ENCODE assay signal across 8 mouse cellular contexts in genomic region chr6:93912003-93912581, GRCm38 (mm10).
A peak's percentile ranks its signal among the peaks of the same experiment; 100 is the strongest.
DNase-seq lines count a peak whose midpoint lies in the region; ATAC-seq and TF ChIP-seq lines count a peak whose summit lies in the region.
"Had no signal": no experiment of that assay in that cellular context is flagged by ENCODE, and none has a peak within 500 bp of the region (broad histone marks: within the 10 kb centered on the region; RNA-seq: fewer than 3 reads in every experiment).

No protein-coding gene starts in this region.

- no peak for DNase-seq in lung, postnatal 0 days (ENCODE audit: low spot score)
- no peak for DNase-seq in embryonic facial prominence, embryonic 14.5 days (ENCODE audit: low spot score)
- DNase-seq in layer of hippocampus, adult 9-11 months: peak; percentile 11
- no peak for DNase-seq in urinary bladder, adult 2 months (ENCODE audit: low spot score)
- DNase-seq in thymus, postnatal 4 days: no peak

- H3K4me1 ChIP-seq in lung, embryonic 16.5 days (replicated peaks; ENCODE audit: control insufficient read depth, insufficient read depth, low read length): peaks cover 8% of the 10 kb centered on the region
- no peaks in the 10 kb centered on the region for H3K4me1 ChIP-seq in lung, postnatal 0 days (ENCODE audit: insufficient read depth, low read depth, low read length)
- peaks cover 16% of the 10 kb centered on the region for H3K4me1 ChIP-seq in embryonic facial prominence, embryonic 14.5 days (ENCODE audit: control insufficient read depth, insufficient read depth, low read length)
- peaks cover 24% of the 10 kb centered on the region for H3K4me1 ChIP-seq in neural tube, embryonic 14.5 days (ENCODE audit: control insufficient read depth, insufficient read depth, low read length)

- no peak for TF ChIP-seq CTCF in lung, postnatal 0 days (IDR thresholded peaks at IDR 0.05)

- peak overlapping the region; percentile 46; the same call in 1 of the 2 replicates for H3K4me2 ChIP-seq in lung, embryonic 16.5 days (ENCODE audit: low read depth, low read length)
- no peak overlapping the region for H3K4me2 ChIP-seq in lung, postnatal 0 days (replicated peaks; ENCODE audit: low read depth, low read length)
- peak overlapping the region; percentile 70 for H3K4me2 ChIP-seq in embryonic facial prominence, embryonic 14.5 days (ENCODE audit: low read depth, low read length)
- H3K4me2 ChIP-seq in neural tube, embryonic 14.5 days (ENCODE audit: low read depth, low read length): peak overlapping the region; percentile 76

- H3K27me3 ChIP-seq in lung, embryonic 16.5 days (ENCODE audit: control insufficient read depth, insufficient read depth, low read depth, low read length): no peaks in the 10 kb centered on the region; the same call in 1 of the 2 replicates
- H3K27me3 ChIP-seq in lung, postnatal 0 days (replicated peaks; ENCODE audit: insufficient read depth, low read length): no peaks in the 10 kb centered on the region
- H3K27me3 ChIP-seq in embryonic facial prominence, embryonic 14.5 days (replicated peaks; ENCODE audit: control insufficient read depth, insufficient read depth, low read length): no peaks in the 10 kb centered on the region
- H3K27me3 ChIP-seq in neural tube, embryonic 14.5 days (ENCODE audit: control insufficient read depth, insufficient read depth, low read length): no peaks in the 10 kb centered on the region

- TF ChIP-seq EP300 in lung, postnatal 0 days (IDR thresholded peaks at IDR 0.05): no peak

- H3K9ac ChIP-seq in lung, embryonic 16.5 days (ENCODE audit: low read length): no peak overlapping the region
- H3K9ac ChIP-seq in lung, postnatal 0 days (replicated peaks; ENCODE audit: low read depth): no peak overlapping the region
- H3K9ac ChIP-seq in embryonic facial prominence, embryonic 14.5 days (ENCODE audit: low read depth, low read length): peak overlapping the region; percentile 66
- H3K9ac ChIP-seq in neural tube, embryonic 14.5 days (replicated peaks; ENCODE audit: low read depth, low read length): peak overlapping the region; percentile 74
- H3K9ac ChIP-seq: liver, embryonic 14.5 days had no signal

- ATAC-seq in lung, embryonic 16.5 days (ENCODE audit: low read depth): no peak
- ATAC-seq in lung, postnatal 0 days: no peak
- ATAC-seq in embryonic facial prominence, embryonic 14.5 days (ENCODE audit: low read depth): peak; percentile 2; the same call in 1 of the 2 replicates
- ATAC-seq in neural tube, embryonic 14.5 days (ENCODE audit: low read depth): peak; percentile 32

- no peaks in the 10 kb centered on the region for H3K36me3 ChIP-seq in lung, embryonic 16.5 days (ENCODE audit: control insufficient read depth, insufficient read depth, low read length)
- H3K36me3 ChIP-seq in lung, postnatal 0 days (ENCODE audit: insufficient read depth, low read length): no peaks in the 10 kb centered on the region
- no peaks in the 10 kb centered on the region for H3K36me3 ChIP-seq in embryonic facial prominence, embryonic 14.5 days (ENCODE audit: control insufficient read depth, insufficient read depth, low read length)
- no peaks in the 10 kb centered on the region for H3K36me3 ChIP-seq in neural tube, embryonic 14.5 days (ENCODE audit: control insufficient read depth, insufficient read depth, low read length)

- H3K4me3 ChIP-seq in lung, embryonic 16.5 days (ENCODE audit: low read length): no peak overlapping the region
- H3K4me3 ChIP-seq in lung, postnatal 0 days (ENCODE audit: low read depth, low read length): no peak overlapping the region
- H3K4me3 ChIP-seq in embryonic facial prominence, embryonic 14.5 days (ENCODE audit: low read depth, low read length): peak overlapping the region; percentile 39
- H3K4me3 ChIP-seq in neural tube, embryonic 14.5 days (ENCODE audit: low read depth, low read length): peak overlapping the region; percentile 58

- H3K9me3 ChIP-seq in lung, embryonic 16.5 days (ENCODE audit: control insufficient read depth, low read length): no peaks in the 10 kb centered on the region
- H3K9me3 ChIP-seq in lung, postnatal 0 days (ENCODE audit: low read length): no peaks in the 10 kb centered on the region
- no peaks in the 10 kb centered on the region for H3K9me3 ChIP-seq in embryonic facial prominence, embryonic 14.5 days (ENCODE audit: control insufficient read depth, low read length)
- H3K9me3 ChIP-seq in neural tube, embryonic 14.5 days (ENCODE audit: control insufficient read depth, low read length): no peaks in the 10 kb centered on the region

- 27% methylated on average over 8 of the region's 8 CpGs for WGBS in lung, embryonic 16.5 days
- 28% methylated on average over 8 of the region's 8 CpGs for WGBS in lung, postnatal 0 days
- 16% methylated on average over 8 of the region's 8 CpGs for WGBS in embryonic facial prominence, embryonic 14.5 days
- 3% methylated on average over 8 of the region's 8 CpGs for WGBS in neural tube, embryonic 14.5 days

- no peak overlapping the region for H3K27ac ChIP-seq in lung, embryonic 16.5 days (ENCODE audit: low read length)
- no peak overlapping the region for H3K27ac ChIP-seq in lung, postnatal 0 days (ENCODE audit: low read length)
- peak overlapping the region; percentile 87 for H3K27ac ChIP-seq in embryonic facial prominence, embryonic 14.5 days (replicated peaks; ENCODE audit: low read depth, low read length)
- peak overlapping the region; percentile 87 for H3K27ac ChIP-seq in neural tube, embryonic 14.5 days (ENCODE audit: low read depth, low read length)
- H3K27ac ChIP-seq: liver, embryonic 14.5 days had no signal

Comparison
In these comparisons a context has a peak if more than half of its experiments do, and no peak if none do; other contexts are left out.
1. ATAC-seq: peak in embryonic facial prominence, embryonic 14.5 days (single experiment) and neural tube, embryonic 14.5 days (single experiment); none in lung, embryonic 16.5 days (single experiment) and lung, postnatal 0 days (single experiment).
2. H3K27ac ChIP-seq: peak in embryonic facial prominence, embryonic 14.5 days (single experiment) and neural tube, embryonic 14.5 days (single experiment); none in lung, embryonic 16.5 days (single experiment) and lung, postnatal 0 days (single experiment).
3. H3K4me3 ChIP-seq: peak in embryonic facial prominence, embryonic 14.5 days (single experiment) and neural tube, embryonic 14.5 days (single experiment); none in lung, embryonic 16.5 days (single experiment) and lung, postnatal 0 days (single experiment).
4. H3K9ac ChIP-seq: peak in embryonic facial prominence, embryonic 14.5 days (single experiment) and neural tube, embryonic 14.5 days (single experiment); none in lung, embryonic 16.5 days (single experiment) and lung, postnatal 0 days (single experiment).